Mouse (Mus musculus) ES-Bruce4 (cell line): ENCODE measurements around the gene Rps28. TPM values are rescaled to one million over a fixed set of nuclear protein-coding genes. Genes with fewer than 3 reads are reported as not detected.

Experiments
- H3K27ac ChIP-seq: 2 replicates; pipeline ENCODE4 v1.5.1; 2012; ENCODE audit warnings: low read length, inconsistent platforms; ENCODE audit not compliant: insufficient read depth
- H3K27me3 ChIP-seq: 2 replicates; pipeline ENCODE4 v1.6.1; 2012; ENCODE audit warnings: mild to moderate bottlenecking, low read length, inconsistent platforms; ENCODE audit not compliant: control insufficient read depth, poor library complexity, insufficient read depth, severe bottlenecking
- H3K36me3 ChIP-seq: 2 replicates; pipeline ENCODE4 v1.6.1; 2012; ENCODE audit warnings: inconsistent platforms, mild to moderate bottlenecking, low read length, moderate library complexity; ENCODE audit not compliant: control insufficient read depth, poor library complexity, insufficient read depth, severe bottlenecking
- H3K4me1 ChIP-seq: one replicate; pipeline ENCODE4 v1.8.1; 2011; ENCODE audit warnings: low read length; ENCODE audit not compliant: control insufficient read depth, insufficient read depth
- H3K4me3 ChIP-seq: 2 replicates; pipeline ENCODE4 v1.5.1; 2011; ENCODE audit warnings: low read depth, mild to moderate bottlenecking, low read length
- H3K9ac ChIP-seq: 2 replicates; pipeline ENCODE4 v1.6.1; 2012; ENCODE audit warnings: low read depth, mild to moderate bottlenecking, inconsistent platforms; ENCODE audit not compliant: poor library complexity, severe bottlenecking
- H3K9me3 ChIP-seq: replicated peaks from 2 replicates; pipeline ENCODE4 v1.6.1; 2012; ENCODE audit warnings: mild to moderate bottlenecking, low read length, inconsistent platforms; ENCODE audit not compliant: control insufficient read depth, poor library complexity, insufficient read depth, severe bottlenecking
- CTCF ChIP-seq: IDR thresholded peaks from one replicate; pipeline ENCODE4 v1.8.1; 2011; ENCODE audit warnings: low read depth, low read length
- EP300 ChIP-seq: IDR thresholded peaks from 2 replicates; pipeline ENCODE4 v1.6.1; 2011; ENCODE audit warnings: low read depth, low read length; ENCODE audit not compliant: insufficient read depth
- POLR2A ChIP-seq: IDR thresholded peaks from one replicate; pipeline ENCODE4 v1.8.1; 2011; ENCODE audit warnings: low read length; ENCODE audit not compliant: insufficient read depth
- polyA plus RNA-seq: library from polyadenylated mRNA; stranded (reverse); fragments of >200 nt; gene quantifications from 2 replicates; pipeline ENCODE4 v1.2.4, GENCODE M21; 2011; ENCODE audit warnings: low read depth; ENCODE audit not compliant: missing spikeins, insufficient read depth, insufficient read length

Gene Rps28
- polyA plus RNA-seq, 1 experiment = 3,700 TPM

DNA sequence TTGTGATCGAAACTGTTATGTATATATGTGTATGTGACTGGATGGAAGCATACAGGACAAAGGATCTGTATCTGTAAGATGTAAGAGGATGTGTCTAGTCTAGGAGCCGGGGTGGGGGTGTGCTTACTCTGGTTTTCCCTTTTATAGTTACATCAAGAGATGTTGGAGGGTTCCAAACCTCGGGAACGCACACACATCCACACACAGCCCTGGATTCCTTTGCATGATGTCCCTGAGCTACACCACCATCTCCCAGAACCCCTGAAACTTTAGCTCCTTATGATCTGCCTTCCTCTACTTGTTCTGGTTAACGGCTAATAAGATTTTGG lies 44.4 kb downstream of the Rps28 start:
- Histone ChIP-seq H3K9ac (no peak overlapping the region), H3K27ac (no peak overlapping the region), H3K9me3 (no peaks in the 10 kb centered on the region), H3K36me3 (peaks cover 17% of the 10 kb centered on the region), H3K27me3 (no peaks in the 10 kb centered on the region), H3K4me3 (no peak overlapping the region), H3K4me1 (peaks cover 10% of the 10 kb centered on the region)
- TF ChIP-seq CTCF (no peak), POLR2A (no peak), EP300 (no peak)

DNA sequence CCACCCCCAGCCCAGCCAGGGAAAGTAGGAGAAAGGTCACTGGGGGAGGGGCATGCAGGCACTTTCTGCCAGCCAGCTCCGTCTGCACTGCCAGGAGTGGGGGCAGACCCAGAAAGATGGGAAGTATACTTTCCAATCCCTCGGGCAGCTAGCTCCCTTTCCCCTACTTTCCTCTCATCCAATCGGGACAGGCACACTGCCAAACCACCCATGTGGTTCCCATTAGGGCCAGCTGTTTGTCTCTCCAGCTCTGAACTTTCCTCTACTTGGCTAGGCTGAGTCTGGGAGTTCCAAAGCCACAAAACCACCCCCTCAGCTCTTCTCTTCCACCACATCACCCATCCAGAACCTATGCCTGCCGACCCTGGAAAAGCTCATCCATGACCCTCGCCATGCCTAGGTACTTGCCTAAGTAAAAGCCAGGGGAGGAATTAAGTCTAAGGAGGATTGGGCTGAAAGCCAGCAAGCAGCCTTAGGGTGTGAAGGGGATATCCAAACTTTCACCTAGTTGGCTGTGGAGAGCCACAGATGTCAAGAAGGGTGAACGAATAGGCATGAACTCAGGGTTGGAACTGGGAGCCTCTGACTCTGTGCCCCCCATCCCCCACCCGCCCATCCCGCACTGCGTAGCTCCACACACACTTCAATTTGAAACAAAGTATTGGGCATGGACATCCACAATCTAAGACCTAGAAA lies 44.9 kb downstream of the Rps28 start:
- Histone ChIP-seq H3K27ac (no peak overlapping the region), H3K27me3 (no peaks in the 10 kb centered on the region), H3K4me1 (peaks cover 10% of the 10 kb centered on the region), H3K4me3 (no peak overlapping the region), H3K9me3 (no peaks in the 10 kb centered on the region), H3K36me3 (peaks cover 21% of the 10 kb centered on the region), H3K9ac (no peak overlapping the region)
- TF ChIP-seq CTCF (no peak), POLR2A (no peak), EP300 (no peak)

DNA sequence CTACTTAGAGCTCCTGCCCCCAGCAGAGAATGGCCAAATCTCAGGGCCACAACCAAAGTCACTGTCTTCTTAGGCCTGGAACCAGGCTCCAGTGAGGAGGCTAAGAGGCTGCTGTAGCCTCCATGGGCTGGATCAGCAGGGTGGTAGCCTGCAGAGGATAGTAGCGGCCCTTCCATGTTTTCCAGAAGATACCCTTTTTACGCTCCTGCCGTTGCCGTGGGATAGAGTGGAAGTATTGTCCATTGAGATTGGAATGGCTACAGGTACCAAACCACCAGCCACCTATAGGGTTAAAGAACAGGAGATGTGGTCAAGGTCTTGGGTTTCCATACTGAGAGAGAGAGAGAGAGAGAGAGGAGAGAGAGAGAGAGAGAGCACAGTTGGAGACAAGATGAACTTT lies 49.1 kb downstream of the Rps28 start:
- no peak overlapping the region for H3K9ac ChIP-seq
- no peaks in the 10 kb centered on the region; the same call in 1 of the 2 replicates for H3K27me3 ChIP-seq
- H3K36me3 ChIP-seq = peaks cover 21% of the 10 kb centered on the region
- no peak overlapping the region for H3K4me3 ChIP-seq
- no peak overlapping the region for H3K27ac ChIP-seq
- H3K9me3 ChIP-seq = no peaks in the 10 kb centered on the region
- TF ChIP-seq EP300 (no peak), CTCF (no peak)
- H3K4me1 ChIP-seq = peaks cover 7% of the 10 kb centered on the region

DNA sequence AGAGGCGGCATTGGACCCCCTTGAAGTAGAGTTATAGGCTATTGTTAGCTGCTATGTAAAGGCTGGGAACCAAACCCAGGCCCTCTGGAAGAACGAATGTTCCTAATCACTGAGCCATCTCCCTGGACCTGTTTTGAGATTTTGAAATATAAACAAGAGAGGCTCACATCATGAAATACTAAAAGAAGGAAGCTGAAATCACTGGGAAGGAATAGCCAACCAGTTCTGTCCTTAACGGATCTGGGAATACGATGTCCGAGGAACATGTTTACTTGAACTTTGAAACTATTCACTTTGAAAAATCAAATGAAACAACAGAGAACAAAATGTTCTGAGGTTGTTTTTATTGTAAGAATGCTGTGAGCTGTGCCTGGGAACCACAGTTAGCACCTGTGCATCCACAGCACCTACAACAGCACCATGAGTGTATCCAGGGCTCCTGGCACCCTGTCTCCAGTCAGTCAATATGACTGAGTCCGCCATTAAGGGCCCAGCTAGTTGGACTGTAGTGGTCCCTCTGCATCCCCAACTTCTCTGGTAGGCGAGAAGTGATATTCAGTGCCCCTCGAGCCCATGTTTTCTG lies 49.7 kb downstream of the Rps28 start:
- Histone ChIP-seq H3K9me3 (no peaks in the 10 kb centered on the region), H3K9ac (no peak overlapping the region), H3K27ac (no peak overlapping the region), H3K27me3 (no peaks in the 10 kb centered on the region; the same call in 1 of the 2 replicates), H3K4me1 (peaks cover 7% of the 10 kb centered on the region), H3K36me3 (peaks cover 21% of the 10 kb centered on the region), H3K4me3 (no peak overlapping the region)
- TF ChIP-seq CTCF = no peak
- TF ChIP-seq POLR2A = no peak
- no peak for TF ChIP-seq EP300

DNA sequence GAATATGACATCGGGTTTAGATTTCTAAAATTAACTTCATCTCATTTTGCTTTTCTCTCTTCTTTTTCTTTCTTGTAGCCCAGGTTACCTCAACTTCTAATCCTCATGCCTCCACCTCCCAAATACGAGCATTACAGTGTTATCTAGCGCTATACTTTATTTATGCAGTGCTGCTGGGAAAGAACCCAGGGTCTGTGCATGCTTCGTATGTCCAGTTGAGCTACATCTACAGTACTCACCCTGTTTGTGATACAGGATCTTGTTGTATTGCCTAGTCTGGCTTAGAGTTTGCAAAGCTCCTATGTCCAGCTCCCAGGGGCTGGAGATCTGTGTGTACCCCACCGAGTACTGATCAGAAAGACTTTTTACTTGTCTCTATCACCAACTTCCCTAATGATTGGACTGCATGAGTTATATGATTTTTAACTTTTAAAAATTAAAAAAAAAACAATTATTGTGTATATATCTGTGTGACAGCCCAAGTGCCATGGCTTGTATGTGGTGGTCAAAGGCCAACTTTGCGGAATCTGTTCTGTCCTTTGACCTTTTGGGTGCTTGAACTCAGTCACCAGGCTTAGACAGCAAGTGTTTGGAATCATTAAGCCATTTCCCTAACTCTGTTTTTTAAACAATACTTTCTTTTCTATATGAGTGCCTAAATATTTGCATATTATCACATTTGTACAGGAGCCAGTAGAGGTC lies 50.3 kb downstream of the Rps28 start:
- Histone ChIP-seq H3K4me1 (peaks cover 3% of the 10 kb centered on the region), H3K27ac (no peak overlapping the region), H3K27me3 (no peaks in the 10 kb centered on the region; the same call in 1 of the 2 replicates), H3K36me3 (peaks cover 21% of the 10 kb centered on the region), H3K4me3 (no peak overlapping the region), H3K9me3 (no peaks in the 10 kb centered on the region), H3K9ac (no peak overlapping the region)
- TF ChIP-seq CTCF (no peak), EP300 (no peak), POLR2A (no peak)

DNA sequence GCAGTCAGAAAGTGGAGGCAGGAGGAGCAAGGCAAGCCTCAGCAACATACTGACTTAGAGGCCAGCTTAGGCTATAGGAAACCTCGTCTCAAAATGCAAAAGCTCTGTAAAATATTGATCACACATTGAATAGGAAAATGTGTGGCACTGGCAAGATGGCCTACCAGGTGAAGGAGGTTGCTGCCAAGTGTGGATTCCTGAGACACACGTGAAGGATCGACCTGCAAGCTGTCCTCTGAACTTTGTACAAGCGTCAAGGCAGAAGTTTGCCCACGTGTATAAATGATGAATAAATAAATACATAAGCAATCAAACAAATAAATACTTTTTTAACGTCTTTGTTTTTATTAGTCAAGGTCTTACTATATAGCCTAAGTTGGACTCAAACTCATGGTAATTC lies 50.9 kb downstream of the Rps28 start:
- TF ChIP-seq POLR2A (no peak), CTCF (no peak), EP300 (no peak)
- Histone ChIP-seq H3K27ac (no peak overlapping the region), H3K9me3 (no peaks in the 10 kb centered on the region), H3K4me1 (no peaks in the 10 kb centered on the region), H3K36me3 (peaks cover 21% of the 10 kb centered on the region), H3K9ac (no peak overlapping the region), H3K27me3 (no peaks in the 10 kb centered on the region; the same call in 1 of the 2 replicates), H3K4me3 (no peak overlapping the region)
